Mouse (Mus musculus) left cerebral cortex, adult 2 months (tissue): ENCODE data around the gene Larp7. TPM values are rescaled to one million over a fixed set of nuclear protein-coding genes. Genes with fewer than 3 reads are reported as not detected.

Source experiments
- DNase-seq, 2 experiments: peaks; one replicate each; pipeline ENCODE4 v3.0.0; 2021 to 2022; ENCODE audit warnings: low spot score in 2 of 2, mixed read lengths in 1 of 2; ENCODE audit errors: extremely low spot score in 1 of 2
- H3K27ac ChIP-seq: fragments of 200-600 bp; 2 replicates; pipeline ENCODE4 v1.8.1; 2022
- H3K4me3 ChIP-seq: fragments of 200-600 bp; 2 replicates; pipeline ENCODE4 v1.8.1; 2022
- CTCF ChIP-seq: fragments of 200-600 bp; IDR thresholded peaks from 2 replicates; pipeline ENCODE4 v1.8.1; 2022; ENCODE audit warnings: antibody characterized with exemption, mild to moderate bottlenecking, moderate library complexity
- intact Hi-C: fragments of 180-260 bp; cut with DNase I; formaldehyde crosslinking; loops from one replicate; pipeline ENCODE4 v1.15.1; 2025
- total RNA-seq, 2 experiments: library from RNA; stranded (reverse); gene quantifications; 2 replicates each; pipeline ENCODE4 v1.2.3; 2021

Larp7 gene
- total RNA-seq, 2 experiments from 2014 or later, result 16.8 to 19.2 TPM

GRCm38 (mm10) chr3:127539193-127539592 lies 14.0 kb downstream of the Larp7 start:
- no peak for DNase-seq
- intact Hi-C loops, result no loop called here
- no peak for TF ChIP-seq CTCF
- Histone ChIP-seq H3K27ac (no peak overlapping the region), H3K4me3 (no peak overlapping the region)

GRCm38 (mm10) chr3:127530293-127530692 lies 22.9 kb downstream of the Larp7 start:
- H3K27ac ChIP-seq, result no peak overlapping the region
- no peak for TF ChIP-seq CTCF
- no peak for DNase-seq
- H3K4me3 ChIP-seq, result no peak overlapping the region
- intact Hi-C loops, result no loop called here

GRCm38 (mm10) chr3:127529824-127530223 lies 23.3 kb downstream of the Larp7 start:
- no peak for TF ChIP-seq CTCF
- no peak for DNase-seq
- Histone ChIP-seq H3K4me3 (no peak overlapping the region), H3K27ac (no peak overlapping the region)
- intact Hi-C loops, result no loop called here

- DNase-seq, result no peak
- intact Hi-C loops, result no loop called here
- no peak for TF ChIP-seq CTCF
- H3K27ac ChIP-seq, result no peak overlapping the region
- no peak overlapping the region for H3K4me3 ChIP-seq
Measured at GRCm38 (mm10) chr3:127529210-127529609, 23.9 kb downstream of the Larp7 start.

GRCm38 (mm10) chr3:127527465-127528034 lies 25.6 kb downstream of the Larp7 start:
- no peak overlapping the region for H3K27ac ChIP-seq

GRCm38 (mm10) chr3:127525188-127525819 lies 27.8 kb downstream of the Larp7 start:
- H3K27ac ChIP-seq, result no peak overlapping the region
- no peak for TF ChIP-seq CTCF
- intact Hi-C loops, result no loop called here
- DNase-seq, result no peak
- no peak overlapping the region for H3K4me3 ChIP-seq

More at GRCm38 (mm10) chr3:127527465-127528034, 25.6 kb downstream of the Larp7 start:
- TF ChIP-seq CTCF, result no peak
- intact Hi-C loops, result no loop called here
- no peak overlapping the region for H3K4me3 ChIP-seq
- DNase-seq, result no peak

DNA sequence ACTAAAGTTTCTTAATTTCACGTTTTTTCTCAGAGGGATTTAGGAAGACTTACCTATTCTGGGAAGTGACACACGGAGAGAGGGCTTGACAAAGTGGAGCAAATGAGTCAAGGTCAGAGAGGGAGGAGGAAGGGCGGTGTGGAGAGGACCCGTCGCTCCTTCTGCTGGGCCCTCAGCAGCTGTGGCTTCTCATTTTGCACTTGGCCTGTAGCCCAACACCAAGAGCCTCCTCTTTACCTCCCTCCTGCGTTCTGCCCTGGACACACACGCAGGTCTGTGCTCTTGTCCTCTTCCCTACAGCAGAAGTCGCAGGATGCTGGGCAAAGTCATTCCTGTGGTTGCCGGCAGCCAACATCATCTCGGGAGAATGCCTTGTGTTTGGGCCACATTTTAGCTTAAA lies 32.0 kb downstream of the Larp7 start:
- intact Hi-C loops, result no loop called here
- Histone ChIP-seq H3K4me3 (no peak overlapping the region), H3K27ac (no peak overlapping the region)
- DNase-seq, result no peak
- TF ChIP-seq CTCF, result no peak

DNA sequence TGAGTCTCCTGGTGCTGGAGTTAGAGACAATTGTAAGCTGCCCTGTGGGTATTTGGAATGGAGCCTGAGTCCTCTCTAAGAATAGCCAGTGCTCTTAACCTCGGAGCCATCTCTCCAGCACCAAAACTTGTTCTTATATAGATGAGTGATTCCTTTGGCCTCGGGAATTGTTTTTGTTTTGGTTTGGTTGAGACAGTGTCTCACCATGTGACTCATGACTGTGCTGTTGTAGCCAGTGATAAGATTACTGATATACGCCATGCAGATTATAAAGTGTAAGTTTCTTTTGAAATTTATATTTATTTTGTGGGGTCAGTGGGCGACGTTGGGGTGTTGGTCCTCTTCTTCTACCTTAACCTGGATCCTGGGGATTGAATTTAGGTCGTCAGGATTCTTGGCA lies 32.8 kb downstream of the Larp7 start:
- no peak for DNase-seq
- intact Hi-C loops, result no loop called here
- no peak overlapping the region for H3K4me3 ChIP-seq
- no peak for TF ChIP-seq CTCF
- H3K27ac ChIP-seq, result no peak overlapping the region

DNA sequence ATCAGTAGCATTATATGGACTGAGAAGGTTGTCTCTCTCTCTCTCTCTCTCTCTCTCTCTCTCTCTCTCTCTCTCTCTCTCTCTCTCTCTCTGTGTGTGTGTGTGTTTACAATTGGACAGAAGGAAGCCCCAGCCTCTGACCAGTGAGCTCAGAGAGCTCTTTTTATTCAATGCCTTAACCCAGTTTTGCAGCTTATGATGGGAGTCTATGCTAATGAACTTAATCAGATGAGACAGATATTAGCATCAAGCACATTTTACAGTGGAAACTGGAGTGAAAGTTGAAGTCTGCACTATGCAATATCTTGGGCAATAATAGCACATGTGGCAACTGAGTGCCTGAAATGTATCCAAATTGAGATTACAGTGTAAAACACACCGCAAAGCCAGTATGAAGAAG lies 37.9 kb downstream of the Larp7 start:
- no peak for TF ChIP-seq CTCF
- Histone ChIP-seq H3K27ac (no peak overlapping the region), H3K4me3 (no peak overlapping the region)
- intact Hi-C loops, result no loop called here
- DNase-seq, result no peak

DNA sequence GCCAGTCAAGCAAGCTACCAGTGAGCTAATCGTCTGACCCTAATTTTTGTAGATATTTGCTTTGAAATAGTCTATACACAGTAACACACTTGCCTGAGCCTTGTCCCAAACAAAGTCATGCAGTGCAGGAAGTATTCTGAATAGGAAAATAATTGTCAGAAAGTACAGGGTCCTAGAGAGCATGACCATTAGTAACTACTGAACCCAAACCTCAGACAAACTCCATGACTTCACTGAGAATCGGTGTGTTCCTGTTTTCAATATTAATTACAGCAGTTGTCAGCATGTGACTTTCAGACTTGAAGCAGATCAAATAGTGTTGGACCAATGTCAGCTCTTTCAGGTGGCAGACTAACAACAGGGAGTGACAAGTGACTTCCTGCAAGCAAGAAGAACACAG lies 39.5 kb downstream of the Larp7 start:
- TF ChIP-seq CTCF, result no peak
- no peak for DNase-seq
- no peak overlapping the region for H3K4me3 ChIP-seq
- intact Hi-C loops, result no loop called here
- no peak overlapping the region for H3K27ac ChIP-seq

DNA sequence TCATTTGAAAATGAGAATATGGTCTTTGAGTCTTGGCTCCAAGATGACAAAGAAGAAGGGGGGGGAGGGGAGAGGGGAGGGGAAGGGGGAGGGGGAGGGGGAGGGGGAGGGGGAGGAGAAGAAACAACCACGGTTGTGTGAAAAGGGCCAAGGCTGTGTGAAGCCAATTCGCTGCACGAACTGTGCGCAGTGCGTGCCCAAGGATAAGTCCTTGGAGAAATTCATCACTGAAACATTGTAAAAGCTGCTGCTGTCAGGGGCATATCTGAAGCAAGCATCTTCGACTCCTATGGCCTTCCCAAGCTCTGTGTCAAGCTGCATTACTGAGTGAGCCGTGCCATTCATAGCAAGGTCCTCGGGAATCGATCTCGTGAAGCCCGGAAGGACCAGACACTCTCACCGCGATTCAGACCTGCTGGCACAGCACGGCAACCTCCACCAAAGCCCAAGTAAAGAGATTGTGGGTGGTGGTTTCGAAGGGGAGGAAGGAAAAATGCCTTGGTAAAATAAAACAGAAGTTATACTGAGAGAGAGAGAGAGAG lies 40.3 kb downstream of the Larp7 start:
- no peak for DNase-seq
- H3K27ac ChIP-seq, result no peak overlapping the region
- TF ChIP-seq CTCF, result no peak
- H3K4me3 ChIP-seq, result no peak overlapping the region
- intact Hi-C loops, result no loop called here

GRCm38 (mm10) chr3:127511786-127512746 lies 41.1 kb downstream of the Larp7 start:
- TF ChIP-seq CTCF, result no peak
- H3K27ac ChIP-seq, result no peak overlapping the region
- H3K4me3 ChIP-seq, result 0 out of 2 replicates have a peak overlapping the region, but pooled peaks have one; percentile 22
- intact Hi-C loops, result no loop called here
- no peak for DNase-seq
